In genomic region chr10:17542847-17543421, GRCm38 (mm10) we compare ENCODE assay signal across 23 mouse cellular contexts.
A peak's percentile ranks its signal among the peaks of the same experiment; 100 is the strongest.
DNase-seq lines count a peak whose midpoint lies in the region; ATAC-seq and TF ChIP-seq lines count a peak whose summit lies in the region.
"Had no signal": no experiment of that assay in that cellular context is flagged by ENCODE, and none has a peak within 500 bp of the region (broad histone marks: within the 10 kb centered on the region; RNA-seq: fewer than 3 reads in every experiment).

No protein-coding gene starts in this region.

- peak; percentile 38 to 55 for DNase-seq in heart, adult 9 months (ENCODE audit: low spot score in 2 of 2)
- no peak for DNase-seq in heart, postnatal 25 days (ENCODE audit: low spot score)
- peak; percentile 77 for DNase-seq in liver, adult 2 months (ENCODE audit: extremely low read depth, low read depth, low spot score)
- no peak for DNase-seq in liver, embryonic 11.5 days (ENCODE audit: low spot score)
- DNase-seq in lung, postnatal 0 days (ENCODE audit: low spot score) = no peak
- DNase-seq in lung, adult 2 months = no peak
- DNase-seq: adrenal gland, postnatal 25 days; cerebellum, adult 8-10 months; cerebellum, postnatal 36 days; embryo, embryonic 11 days; gastrocnemius, postnatal 14 days; kidney, adult 9 months; liver; liver, postnatal 0 days; lung, postnatal 14 days; thymus, adult 2 months; thymus, postnatal 4 days had no signal

- no peak for TF ChIP-seq POLR2A in liver, adult 2 months (IDR thresholded peaks at IDR 0.05; ENCODE audit: extremely low read depth, insufficient read depth, low read length)
- no peak for TF ChIP-seq POLR2A in lung, adult 2 months (IDR thresholded peaks at IDR 0.05; ENCODE audit: borderline replicate concordance, extremely low read depth, low read depth, low read length)

- no peaks in the 10 kb centered on the region for H3K9me3 ChIP-seq in liver, embryonic 11.5 days (ENCODE audit: control insufficient read depth, low read length)
- H3K9me3 ChIP-seq in heart, embryonic 14.5 days (ENCODE audit: control insufficient read depth, low read length) = no peaks in the 10 kb centered on the region
- H3K9me3 ChIP-seq in lung, postnatal 0 days (ENCODE audit: low read length) = no peaks in the 10 kb centered on the region
- H3K9me3 ChIP-seq: forebrain, embryonic 15.5 days; hindbrain, embryonic 15.5 days; limb, embryonic 10.5 days; midbrain, embryonic 12.5 days had no signal

- no peaks in the 10 kb centered on the region for H3K36me3 ChIP-seq in liver, adult 2 months (ENCODE audit: control insufficient read depth, insufficient read depth, low read length)
- H3K36me3 ChIP-seq in liver, embryonic 11.5 days (ENCODE audit: control insufficient read depth, insufficient read depth, low read length) = no peaks in the 10 kb centered on the region
- no peaks in the 10 kb centered on the region for H3K36me3 ChIP-seq in heart, embryonic 14.5 days (ENCODE audit: control insufficient read depth, insufficient read depth, low read length)
- no peaks in the 10 kb centered on the region for H3K36me3 ChIP-seq in lung, postnatal 0 days (ENCODE audit: insufficient read depth, low read length)
- H3K36me3 ChIP-seq: forebrain, embryonic 15.5 days; hindbrain, embryonic 15.5 days; limb, embryonic 10.5 days; midbrain, embryonic 12.5 days had no signal

- H3K4me1 ChIP-seq in liver, adult 2 months (ENCODE audit: control insufficient read depth, insufficient read depth, low read length) = no peaks in the 10 kb centered on the region
- H3K4me1 ChIP-seq in liver, embryonic 11.5 days (replicated peaks; ENCODE audit: control insufficient read depth, insufficient read depth, low read length) = peaks cover 5% of the 10 kb centered on the region; the same call in 1 of the 2 replicates
- H3K4me1 ChIP-seq in heart, embryonic 14.5 days (ENCODE audit: control insufficient read depth in 2 of 2, insufficient read depth in 2 of 2, low read length in 2 of 2) = peaks cover 7 to 20% of the 10 kb centered on the region in 2 experiments
- no peaks in the 10 kb centered on the region for H3K4me1 ChIP-seq in lung, postnatal 0 days (ENCODE audit: insufficient read depth, low read depth, low read length)
- peaks cover 4% of the 10 kb centered on the region; the same call in 1 of the 2 replicates for H3K4me1 ChIP-seq in lung, adult 2 months (ENCODE audit: control insufficient read depth, insufficient read depth, low read length)
- H3K4me1 ChIP-seq: forebrain, embryonic 15.5 days; hindbrain, embryonic 15.5 days; midbrain, embryonic 12.5 days had no signal

- no peak overlapping the region for H3K9ac ChIP-seq in liver, adult 2 months (ENCODE audit: low read depth, low read length)
- H3K9ac ChIP-seq in liver, embryonic 11.5 days (ENCODE audit: low read depth, low read length) = no peak overlapping the region
- H3K9ac ChIP-seq in heart, embryonic 14.5 days (ENCODE audit: low read length) = no peak overlapping the region
- H3K9ac ChIP-seq in lung, postnatal 0 days (replicated peaks; ENCODE audit: low read depth) = no peak overlapping the region
- H3K9ac ChIP-seq: forebrain, embryonic 15.5 days; hindbrain, embryonic 15.5 days; liver, postnatal 0 days; midbrain, embryonic 12.5 days had no signal

- intact Hi-C loops in heart, postnatal 25 days (cut with DNase I) = no loop called here

- ATAC-seq in liver, embryonic 11.5 days (replicated peaks; ENCODE audit: low FRiP score) = no peak
- no peak for ATAC-seq in heart, embryonic 14.5 days (ENCODE audit: insufficient number of reproducible peaks, insufficient read depth, low FRiP score, low read depth)
- ATAC-seq in lung, postnatal 0 days = no peak
- ATAC-seq: forebrain, embryonic 15.5 days; liver, postnatal 0 days had no signal

- no peak for TF ChIP-seq CTCF in liver, adult 2 months (IDR thresholded peaks at IDR 0.05; ENCODE audit: low read depth, low read length)
- TF ChIP-seq CTCF in lung, postnatal 0 days (IDR thresholded peaks at IDR 0.05) = no peak
- no peak for TF ChIP-seq CTCF in lung, adult 2 months (IDR thresholded peaks at IDR 0.05; ENCODE audit: insufficient read depth, low read length)

- TF ChIP-seq EP300 in lung, postnatal 0 days (IDR thresholded peaks at IDR 0.05) = no peak

- H3K27me3 ChIP-seq in liver, adult 2 months (ENCODE audit: control insufficient read depth, insufficient read depth, low read length) = no peaks in the 10 kb centered on the region
- H3K27me3 ChIP-seq in liver, embryonic 11.5 days (replicated peaks; ENCODE audit: control insufficient read depth, insufficient read depth, low read length) = no peaks in the 10 kb centered on the region
- H3K27me3 ChIP-seq in heart, embryonic 14.5 days (ENCODE audit: control insufficient read depth, insufficient read depth, low read length) = no peaks in the 10 kb centered on the region
- H3K27me3 ChIP-seq in lung, postnatal 0 days (replicated peaks; ENCODE audit: insufficient read depth, low read length) = no peaks in the 10 kb centered on the region
- H3K27me3 ChIP-seq: forebrain, embryonic 15.5 days; hindbrain, embryonic 15.5 days; midbrain, embryonic 12.5 days had no signal

- no peaks in the 10 kb centered on the region for H3K79me2 ChIP-seq in liver, adult 2 months (ENCODE audit: control insufficient read depth, insufficient read depth, low read length)

- H3K27ac ChIP-seq in liver, adult 2 months (replicated peaks; ENCODE audit: insufficient read depth, low read depth, low read length) = no peak overlapping the region
- H3K27ac ChIP-seq in liver, embryonic 11.5 days (ENCODE audit: low read depth, low read length) = no peak overlapping the region
- peak overlapping the region; percentile 20 to 49; a peak in 2 of 4 replicates for H3K27ac ChIP-seq in heart, embryonic 14.5 days (replicated peaks in 1 of 2; ENCODE audit: control insufficient read depth in 1 of 2, insufficient read depth in 1 of 2, low read depth in 2 of 2, low read length in 2 of 2)
- no peak overlapping the region for H3K27ac ChIP-seq in lung, postnatal 0 days (ENCODE audit: low read length)
- H3K27ac ChIP-seq: forebrain, embryonic 15.5 days; hindbrain, embryonic 15.5 days; limb, embryonic 10.5 days; midbrain, embryonic 12.5 days; stomach, postnatal 0 days had no signal

- no peak overlapping the region for H3K4me3 ChIP-seq in liver, adult 2 months (ENCODE audit: insufficient read depth, low read depth, low read length)
- no peak overlapping the region for H3K4me3 ChIP-seq in liver, embryonic 11.5 days (ENCODE audit: low read depth, low read length)
- no peak overlapping the region for H3K4me3 ChIP-seq in heart, embryonic 14.5 days (ENCODE audit: control insufficient read depth in 1 of 2, insufficient read depth in 1 of 2, low read depth in 1 of 2, low read length in 2 of 2)
- H3K4me3 ChIP-seq in lung, postnatal 0 days (ENCODE audit: low read depth, low read length) = no peak overlapping the region
- H3K4me3 ChIP-seq in lung, adult 2 months (replicated peaks; ENCODE audit: extremely low read depth, low read depth, low read length) = no peak overlapping the region
- H3K4me3 ChIP-seq: forebrain, embryonic 15.5 days; hindbrain, embryonic 15.5 days; limb, embryonic 10.5 days; midbrain, embryonic 12.5 days had no signal

- 69% methylated on average over 5 of the region's 5 CpGs for WGBS in liver, adult 2 months
- WGBS in liver, embryonic 11.5 days = 80% methylated on average over 5 of the region's 5 CpGs
- 25% methylated on average over 5 of the region's 5 CpGs for WGBS in heart, embryonic 14.5 days
- 64% methylated on average over 5 of the region's 5 CpGs for WGBS in lung, postnatal 0 days
- WGBS in lung, adult 2 months = 50% methylated on average over 5 of the region's 5 CpGs

- H3K4me2 ChIP-seq in liver, embryonic 11.5 days = no peak overlapping the region
- no peak overlapping the region for H3K4me2 ChIP-seq in heart, embryonic 14.5 days (ENCODE audit: low read length)
- no peak overlapping the region for H3K4me2 ChIP-seq in lung, postnatal 0 days (replicated peaks; ENCODE audit: low read depth, low read length)
- H3K4me2 ChIP-seq: forebrain, embryonic 15.5 days; hindbrain, embryonic 15.5 days; midbrain, embryonic 12.5 days had no signal

Comparison
In these comparisons a context has a peak if more than half of its experiments do, and no peak if none do; other contexts are left out.
1. DNase-seq: peak in heart, adult 9 months (2 of 2) and liver, adult 2 months (single experiment); none in heart, postnatal 25 days (single experiment), liver, embryonic 11.5 days (single experiment), lung, postnatal 0 days (single experiment) and lung, adult 2 months (single experiment).
2. H3K27ac ChIP-seq: peak in heart, embryonic 14.5 days (2 of 2); none in liver, adult 2 months (single experiment), liver, embryonic 11.5 days (single experiment) and lung, postnatal 0 days (single experiment).